Mouse (Mus musculus) G1E (cell line): ENCODE measurements around the gene Gm27029.

Experiments used
- CTCF ChIP-seq: IDR thresholded peaks from 2 replicates; pipeline ENCODE4 v1.5.1; 2012; ENCODE audit warnings: low read depth, low read length, inconsistent platforms, mixed read lengths
- GATA1 ChIP-seq: IDR thresholded peaks from 2 replicates; pipeline ENCODE4 v1.6.1; 2012; ENCODE audit warnings: borderline replicate concordance, low read length, inconsistent platforms, mixed read lengths
- GATA2 ChIP-seq: IDR thresholded peaks from 2 replicates; pipeline ENCODE4 v1.6.1; 2012; ENCODE audit warnings: low read depth, low read length, inconsistent platforms, borderline replicate concordance
- POLR2AphosphoS5 ChIP-seq: IDR thresholded peaks from 2 replicates; pipeline ENCODE4 v1.6.1; 2012; ENCODE audit warnings: low read depth, low read length, inconsistent platforms; ENCODE audit not compliant: insufficient replicate concordance

GRCm38 (mm10) chr11:101418991-101419390 lies 5.6 kb downstream of the Gm27029 start:
- TF ChIP-seq CTCF, result no peak
- no peak for TF ChIP-seq GATA1
- no peak for TF ChIP-seq GATA2
- no peak for TF ChIP-seq POLR2AphosphoS5
